Mouse (Mus musculus): ENCODE data around the gene Hivep3. TPM values are rescaled to one million over a fixed set of nuclear protein-coding genes. Genes with fewer than 3 reads are reported as not detected.

The Hivep3 gene
- polyA plus RNA-seq, 2 experiments = 3.8 to 5.1 TPM

DNA sequence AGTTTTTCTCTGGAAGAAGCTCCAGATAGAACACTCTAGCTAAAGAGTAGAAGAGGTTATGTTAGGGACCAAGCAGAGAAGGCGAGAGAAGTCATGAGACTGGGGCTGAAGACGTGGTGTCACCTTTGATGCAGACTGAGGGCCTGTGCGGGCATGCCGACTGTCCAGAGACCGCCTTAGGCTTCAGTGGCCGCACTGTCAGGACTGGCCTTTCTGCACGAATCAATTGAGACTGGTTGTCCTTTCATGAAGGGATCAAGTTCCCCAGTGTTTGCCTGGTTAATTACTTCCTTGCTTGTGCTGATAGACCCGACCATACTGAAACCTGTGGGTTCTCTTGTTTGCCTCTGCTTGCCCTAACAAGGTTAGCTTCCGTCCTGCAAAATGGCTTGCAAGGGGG is 99.7 kb downstream of the Hivep3 start:
- Histone ChIP-seq H3K36me3 (ENCODE audit: control insufficient read depth, insufficient read depth, low read length) (no peaks in the 10 kb centered on the region), H3K9me3 (ENCODE audit: control insufficient read depth, low read length) (no peaks in the 10 kb centered on the region), H3K9ac (ENCODE audit: low read depth, low read length, severe bottlenecking) (no peak overlapping the region), H3K27ac (replicated peaks; ENCODE audit: low read depth, low read length) (no peak overlapping the region), H3K27me3 (ENCODE audit: control insufficient read depth, insufficient read depth, low read length) (no peaks in the 10 kb centered on the region), H3K4me3 (replicated peaks; ENCODE audit: low read length) (no peak overlapping the region), H3K4me1 (ENCODE audit: control insufficient read depth, insufficient read depth, low read length) (no peaks in the 10 kb centered on the region), H3K4me2 (replicated peaks; ENCODE audit: low read depth, low read length, severe bottlenecking) (no peak overlapping the region)
- no peak for ATAC-seq (ENCODE audit: low FRiP score, low read depth)
- 55% methylated on average over 9 of the region's 9 CpGs for WGBS
- no peak for DNase-seq (ENCODE audit: low spot score)
- TF ChIP-seq POLR2A (IDR thresholded peaks at IDR 0.05; ENCODE audit: borderline replicate concordance, extremely low read depth, insufficient read depth, insufficient read length) = no peak

DNA sequence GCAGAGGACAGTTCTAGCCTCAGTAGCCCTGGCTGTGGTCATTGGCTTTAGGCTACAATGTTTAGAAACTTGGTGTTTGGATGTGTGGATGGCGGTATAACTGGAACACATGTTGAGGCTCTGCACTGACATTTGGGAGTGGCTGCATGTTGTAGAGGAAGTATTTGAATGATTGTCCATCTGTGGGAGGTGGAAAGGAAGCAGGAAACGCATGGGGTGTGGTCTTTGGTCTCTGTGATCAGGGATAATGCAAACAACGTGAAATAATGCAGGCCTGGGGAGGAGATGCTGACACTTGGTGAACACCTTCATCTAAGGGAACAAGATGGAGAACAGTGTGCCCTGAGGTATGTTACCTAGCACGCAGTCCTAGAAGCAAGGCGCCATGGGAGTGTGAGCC is 100.3 kb downstream of the Hivep3 start:
- no peak overlapping the region for H3K27ac ChIP-seq (replicated peaks; ENCODE audit: low read depth, low read length)
- no peak overlapping the region for H3K9ac ChIP-seq (ENCODE audit: low read depth, low read length, severe bottlenecking)
- WGBS = 73% methylated on average over 5 of the region's 5 CpGs
- no peaks in the 10 kb centered on the region for H3K9me3 ChIP-seq (ENCODE audit: control insufficient read depth, low read length)
- DNase-seq (ENCODE audit: low spot score) = no peak
- no peak overlapping the region for H3K4me3 ChIP-seq (replicated peaks; ENCODE audit: low read length)
- no peaks in the 10 kb centered on the region for H3K4me1 ChIP-seq (ENCODE audit: control insufficient read depth, insufficient read depth, low read length)
- H3K27me3 ChIP-seq (ENCODE audit: control insufficient read depth, insufficient read depth, low read length) = no peaks in the 10 kb centered on the region
- H3K4me2 ChIP-seq (replicated peaks; ENCODE audit: low read depth, low read length, severe bottlenecking) = no peak overlapping the region
- H3K36me3 ChIP-seq (ENCODE audit: control insufficient read depth, insufficient read depth, low read length) = no peaks in the 10 kb centered on the region
- ATAC-seq (ENCODE audit: low FRiP score, low read depth) = no peak
- no peak for TF ChIP-seq POLR2A (IDR thresholded peaks at IDR 0.05; ENCODE audit: borderline replicate concordance, extremely low read depth, insufficient read depth, insufficient read length)

DNA sequence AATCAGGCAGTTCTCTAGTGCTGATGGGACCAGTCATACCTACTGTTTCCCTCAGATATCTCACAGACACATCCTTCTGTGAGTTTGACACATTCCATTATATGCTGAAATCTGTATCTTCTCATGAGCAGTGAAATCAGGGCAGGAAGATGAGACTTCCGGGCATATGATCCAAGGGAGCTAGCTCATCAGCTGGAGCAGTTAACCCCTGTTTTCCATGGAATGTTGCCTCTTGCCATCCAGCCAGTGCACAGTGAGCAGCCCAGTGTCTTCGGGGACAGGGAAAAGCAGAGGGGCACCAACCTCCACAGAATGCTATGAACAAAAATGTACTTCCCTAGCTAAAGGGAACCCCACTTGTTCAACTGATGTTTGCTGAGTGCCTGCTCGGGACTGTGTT is 102.6 kb downstream of the Hivep3 start:
- H3K4me2 ChIP-seq (replicated peaks; ENCODE audit: low read depth, low read length, severe bottlenecking) = no peak overlapping the region
- H3K27ac ChIP-seq (replicated peaks; ENCODE audit: low read depth, low read length) = no peak overlapping the region
- no peak for ATAC-seq (ENCODE audit: low FRiP score, low read depth)
- no peaks in the 10 kb centered on the region for H3K9me3 ChIP-seq (ENCODE audit: control insufficient read depth, low read length)
- TF ChIP-seq POLR2A (IDR thresholded peaks at IDR 0.05; ENCODE audit: borderline replicate concordance, extremely low read depth, insufficient read depth, insufficient read length) = no peak
- H3K27me3 ChIP-seq (ENCODE audit: control insufficient read depth, insufficient read depth, low read length) = no peaks in the 10 kb centered on the region
- WGBS = 78% methylated on average over 3 of the region's 3 CpGs
- no peak for DNase-seq (ENCODE audit: low spot score)
- no peak overlapping the region for H3K9ac ChIP-seq (ENCODE audit: low read depth, low read length, severe bottlenecking)
- no peak overlapping the region for H3K4me3 ChIP-seq (replicated peaks; ENCODE audit: low read length)
- H3K4me1 ChIP-seq (ENCODE audit: control insufficient read depth, insufficient read depth, low read length) = no peaks in the 10 kb centered on the region
- no peaks in the 10 kb centered on the region for H3K36me3 ChIP-seq (ENCODE audit: control insufficient read depth, insufficient read depth, low read length)

GRCm38 (mm10) chr4:119837505-119838065 is 104.0 kb downstream of the Hivep3 start:
- ATAC-seq (ENCODE audit: low FRiP score, low read depth) (no peak), DNase-seq (ENCODE audit: low spot score) (no peak)
- Histone ChIP-seq H3K36me3 (ENCODE audit: control insufficient read depth, insufficient read depth, low read length) (no peaks in the 10 kb centered on the region), H3K4me2 (replicated peaks; ENCODE audit: low read depth, low read length, severe bottlenecking) (no peak overlapping the region), H3K4me3 (replicated peaks; ENCODE audit: low read length) (no peak overlapping the region), H3K27ac (replicated peaks; ENCODE audit: low read depth, low read length) (no peak overlapping the region), H3K9ac (ENCODE audit: low read depth, low read length, severe bottlenecking) (no peak overlapping the region), H3K27me3 (ENCODE audit: control insufficient read depth, insufficient read depth, low read length) (no peaks in the 10 kb centered on the region), H3K4me1 (ENCODE audit: control insufficient read depth, insufficient read depth, low read length) (no peaks in the 10 kb centered on the region), H3K9me3 (ENCODE audit: control insufficient read depth, low read length) (no peaks in the 10 kb centered on the region)
- no peak for TF ChIP-seq POLR2A (IDR thresholded peaks at IDR 0.05; ENCODE audit: borderline replicate concordance, extremely low read depth, insufficient read depth, insufficient read length)
- WGBS = 96% methylated on average over 1 of the region's 1 CpGs

DNA sequence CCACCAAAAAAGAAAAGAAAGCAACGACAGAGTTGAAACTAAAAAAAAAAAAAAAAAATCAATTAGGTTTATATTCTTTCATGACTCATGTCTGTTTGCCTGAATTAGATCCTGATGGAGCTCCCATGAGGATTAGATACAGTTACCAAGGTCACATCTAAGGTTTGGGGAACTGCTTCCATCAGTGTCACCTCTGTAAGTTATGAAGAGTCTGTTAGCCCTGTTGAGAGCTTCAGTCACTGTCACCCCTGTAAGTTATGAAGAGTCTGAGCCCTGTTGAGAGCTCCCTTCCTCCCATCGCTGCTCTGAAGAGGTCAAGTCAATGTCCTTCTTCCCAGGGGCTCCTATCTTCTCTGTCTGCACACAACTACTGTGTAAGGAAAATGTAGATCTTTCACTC is 104.7 kb downstream of the Hivep3 start:
- no peak for DNase-seq (ENCODE audit: low spot score)
- Histone ChIP-seq H3K9me3 (ENCODE audit: control insufficient read depth, low read length) (no peaks in the 10 kb centered on the region), H3K4me3 (replicated peaks; ENCODE audit: low read length) (no peak overlapping the region), H3K4me1 (ENCODE audit: control insufficient read depth, insufficient read depth, low read length) (no peaks in the 10 kb centered on the region), H3K36me3 (ENCODE audit: control insufficient read depth, insufficient read depth, low read length) (no peaks in the 10 kb centered on the region), H3K4me2 (replicated peaks; ENCODE audit: low read depth, low read length, severe bottlenecking) (no peak overlapping the region), H3K9ac (ENCODE audit: low read depth, low read length, severe bottlenecking) (no peak overlapping the region), H3K27ac (replicated peaks; ENCODE audit: low read depth, low read length) (no peak overlapping the region), H3K27me3 (ENCODE audit: control insufficient read depth, insufficient read depth, low read length) (no peaks in the 10 kb centered on the region)
- no peak for ATAC-seq (ENCODE audit: low FRiP score, low read depth)
- TF ChIP-seq POLR2A (IDR thresholded peaks at IDR 0.05; ENCODE audit: borderline replicate concordance, extremely low read depth, insufficient read depth, insufficient read length) = no peak
- 80% methylated on average over 2 of the region's 2 CpGs for WGBS

GRCm38 (mm10) chr4:119843294-119843693 is 109.7 kb downstream of the Hivep3 start:
- H3K4me2 ChIP-seq (replicated peaks; ENCODE audit: low read depth, low read length, severe bottlenecking) = no peak overlapping the region
- ATAC-seq (ENCODE audit: low FRiP score, low read depth) (no peak), DNase-seq (ENCODE audit: low spot score) (no peak)
- H3K9me3 ChIP-seq (ENCODE audit: control insufficient read depth, low read length) = no peaks in the 10 kb centered on the region
- no peak for TF ChIP-seq POLR2A (IDR thresholded peaks at IDR 0.05; ENCODE audit: borderline replicate concordance, extremely low read depth, insufficient read depth, insufficient read length)
- WGBS = 72% methylated on average over 3 of the region's 3 CpGs
- no peak overlapping the region for H3K27ac ChIP-seq (replicated peaks; ENCODE audit: low read depth, low read length)
- no peaks in the 10 kb centered on the region for H3K36me3 ChIP-seq (ENCODE audit: control insufficient read depth, insufficient read depth, low read length)
- H3K4me1 ChIP-seq (ENCODE audit: control insufficient read depth, insufficient read depth, low read length) = no peaks in the 10 kb centered on the region
- no peak overlapping the region for H3K4me3 ChIP-seq (replicated peaks; ENCODE audit: low read length)
- no peak overlapping the region for H3K9ac ChIP-seq (ENCODE audit: low read depth, low read length, severe bottlenecking)
- H3K27me3 ChIP-seq (ENCODE audit: control insufficient read depth, insufficient read depth, low read length) = no peaks in the 10 kb centered on the region
